Mouse (Mus musculus) neural tube, embryonic 15.5 days (tissue): Measurements from ENCODE around the gene A3galt2. TPM values are rescaled to one million over a fixed set of nuclear protein-coding genes. Genes with fewer than 3 reads are reported as not detected.
A peak's percentile ranks its signal among the peaks of the same experiment; 100 is the strongest.

Experiments
- ATAC-seq: fragments of 200-750 bp; cut with Nextera tagmentation; 2 replicates; pipeline ENCODE4 v1.8.0; 2017; ENCODE audit warnings: mild to moderate bottlenecking, moderate TSS enrichment, moderate library complexity; ENCODE audit not compliant: low FRiP score
- H3K27ac ChIP-seq: fragments of 300-500 bp; sonication (generic); replicated peaks from 2 replicates; pipeline ENCODE4 v1.5.1; 2015; ENCODE audit warnings: mild to moderate bottlenecking, inconsistent platforms
- H3K27me3 ChIP-seq: fragments of 300-500 bp; sonication (generic); replicated peaks from 2 replicates; pipeline ENCODE4 v1.6.1; 2015; ENCODE audit warnings: inconsistent platforms
- H3K36me3 ChIP-seq: fragments of 300-500 bp; sonication (generic); 2 replicates; pipeline ENCODE4 v1.6.1; 2015; ENCODE audit warnings: inconsistent platforms
- H3K4me1 ChIP-seq: fragments of 300-500 bp; sonication (generic); 2 replicates; pipeline ENCODE4 v1.6.1; 2015; ENCODE audit warnings: inconsistent platforms
- H3K4me2 ChIP-seq: fragments of 300-500 bp; sonication (generic); 2 replicates; pipeline ENCODE4 v1.6.1; 2015; ENCODE audit warnings: inconsistent platforms, mild to moderate bottlenecking, moderate library complexity
- H3K4me3 ChIP-seq: fragments of 300-500 bp; sonication (generic); replicated peaks from 2 replicates; pipeline ENCODE4 v1.5.1; 2015; ENCODE audit warnings: mild to moderate bottlenecking, inconsistent platforms
- H3K9ac ChIP-seq: fragments of 300-500 bp; sonication (generic); replicated peaks from 2 replicates; pipeline ENCODE4 v1.6.1; 2015; ENCODE audit warnings: mild to moderate bottlenecking, inconsistent platforms
- H3K9me3 ChIP-seq: fragments of 300-500 bp; sonication (generic); replicated peaks from 2 replicates; pipeline ENCODE4 v1.6.1; 2016; ENCODE audit warnings: inconsistent platforms
- WGBS: fragments of 180-500 bp; shearing (Covaris S2); methylation state at CpG from one replicate; pipeline ENCODE4 v1.1.7; 2015; ENCODE audit warnings: mixed read lengths; 5-methylcytosine and 5-hydroxymethylcytosine counted together
- polyA plus RNA-seq: library from polyadenylated mRNA; unstranded; fragments of >200 nt; fragmentation: Nextera tagmentation; extraction: Ambion mirVana; gene quantifications from 2 replicates; pipeline ENCODE4 v1.2.1, GENCODE M21; 2015

The A3galt2 gene
- polyA plus RNA-seq, 1 experiment from 2014 or later, result 0.41 TPM

DNA sequence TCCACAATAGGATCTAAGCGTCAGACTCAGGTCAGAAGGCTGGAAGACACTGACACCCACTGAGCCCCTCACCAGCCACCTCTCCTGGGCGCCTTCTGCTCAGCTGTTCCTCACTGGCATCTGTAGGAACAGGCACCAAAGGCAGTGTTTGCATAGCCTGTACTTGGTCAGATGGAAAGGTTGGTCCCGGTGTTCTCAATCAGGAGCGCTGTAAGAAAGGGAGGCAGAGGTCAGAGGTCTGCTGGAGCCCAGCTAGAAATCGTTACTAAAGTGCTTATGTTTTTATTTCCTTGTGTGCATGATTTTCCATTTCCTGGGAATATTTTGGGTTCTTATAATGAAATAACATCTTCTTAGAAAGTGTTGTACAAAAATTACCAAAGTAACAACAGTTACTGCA lies 13.3 kb upstream of the A3galt2 start:
- H3K27ac ChIP-seq, result 0 out of 2 replicates have a peak overlapping the region, but pooled peaks have one; percentile 4
- no peak overlapping the region for H3K4me2 ChIP-seq
- H3K36me3 ChIP-seq, result peaks cover 38% of the 10 kb centered on the region
- H3K27me3 ChIP-seq, result no peaks in the 10 kb centered on the region
- peaks cover 30% of the 10 kb centered on the region for H3K4me1 ChIP-seq
- no peaks in the 10 kb centered on the region for H3K9me3 ChIP-seq
- no peak for ATAC-seq
- WGBS, result 58% methylated on average over 5 of the region's 5 CpGs
- H3K9ac ChIP-seq, result no peak overlapping the region
- no peak overlapping the region for H3K4me3 ChIP-seq

DNA sequence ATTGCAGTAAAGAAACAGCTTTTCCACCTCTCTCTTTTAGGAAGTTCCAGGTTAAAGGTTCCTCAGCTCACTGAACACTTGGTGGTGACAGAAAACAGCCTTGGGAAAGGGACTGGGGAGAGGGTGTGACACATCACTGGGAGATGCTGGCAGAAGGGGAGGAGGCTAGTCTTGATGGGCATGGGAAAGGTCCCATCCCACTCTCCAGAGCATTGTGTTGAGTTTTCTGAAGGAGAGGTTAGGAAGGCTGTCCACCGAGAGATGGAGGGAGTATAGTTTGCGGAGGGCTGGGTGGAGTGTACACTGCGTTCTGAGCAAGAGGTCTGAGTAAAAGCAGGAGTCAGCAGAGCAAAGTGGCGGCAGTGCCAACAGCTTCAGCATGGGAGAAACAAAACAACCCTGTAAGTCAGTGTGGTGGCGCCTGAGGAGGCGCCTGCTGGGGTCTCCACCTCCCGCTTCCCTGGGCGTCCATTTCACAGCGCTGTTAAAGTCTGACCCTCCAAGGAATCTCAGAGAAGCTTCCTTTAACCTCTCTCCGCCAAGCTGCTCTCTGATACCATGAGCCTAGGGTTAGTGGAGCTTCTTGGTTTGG lies 12.7 kb upstream of the A3galt2 start:
- Histone ChIP-seq H3K36me3 (peaks cover 44% of the 10 kb centered on the region), H3K4me3 (no peak overlapping the region), H3K9ac (no peak overlapping the region), H3K27ac (peak overlapping the region; percentile 33; the same call in 1 of the 2 replicates), H3K27me3 (no peaks in the 10 kb centered on the region), H3K9me3 (no peaks in the 10 kb centered on the region), H3K4me2 (no peak overlapping the region), H3K4me1 (peaks cover 24% of the 10 kb centered on the region)
- 45% methylated on average over 10 of the region's 10 CpGs for WGBS
- ATAC-seq, result no peak

DNA sequence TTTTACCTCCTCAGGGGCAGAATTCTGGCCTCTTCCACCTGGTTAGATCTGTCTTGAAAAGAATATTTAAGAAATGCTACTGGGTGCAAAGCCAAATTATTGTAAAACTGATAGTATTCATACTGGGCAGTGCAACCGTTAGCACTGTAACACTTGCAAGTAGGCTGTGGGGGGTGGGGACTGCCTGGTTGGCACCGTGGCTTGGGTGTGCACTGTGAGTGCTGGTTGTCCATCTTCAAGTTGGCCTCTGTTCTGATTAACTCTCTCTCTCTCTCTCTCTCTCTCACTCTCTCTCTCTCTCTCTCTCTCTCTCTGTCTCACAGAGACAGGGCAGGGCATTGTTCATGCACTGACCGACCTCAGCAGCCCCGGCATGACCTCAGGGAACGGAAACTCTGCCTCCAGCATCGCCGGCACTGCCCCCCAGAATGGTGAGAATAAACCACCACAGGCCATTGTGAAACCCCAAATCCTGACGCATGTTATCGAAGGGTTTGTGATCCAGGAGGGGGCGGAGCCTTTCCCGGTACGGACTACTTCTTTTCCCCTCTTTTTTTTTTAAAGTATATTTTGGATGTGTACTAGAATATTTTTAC lies 12.0 kb upstream of the A3galt2 start:
- Histone ChIP-seq H3K4me2 (no peak overlapping the region), H3K4me1 (peaks cover 17% of the 10 kb centered on the region), H3K9ac (no peak overlapping the region), H3K4me3 (no peak overlapping the region), H3K9me3 (no peaks in the 10 kb centered on the region), H3K27ac (peak overlapping the region; percentile 33; the same call in 1 of the 2 replicates), H3K36me3 (peaks cover 50% of the 10 kb centered on the region), H3K27me3 (no peaks in the 10 kb centered on the region)
- no peak for ATAC-seq
- 73% methylated on average over 12 of the region's 12 CpGs for WGBS

DNA sequence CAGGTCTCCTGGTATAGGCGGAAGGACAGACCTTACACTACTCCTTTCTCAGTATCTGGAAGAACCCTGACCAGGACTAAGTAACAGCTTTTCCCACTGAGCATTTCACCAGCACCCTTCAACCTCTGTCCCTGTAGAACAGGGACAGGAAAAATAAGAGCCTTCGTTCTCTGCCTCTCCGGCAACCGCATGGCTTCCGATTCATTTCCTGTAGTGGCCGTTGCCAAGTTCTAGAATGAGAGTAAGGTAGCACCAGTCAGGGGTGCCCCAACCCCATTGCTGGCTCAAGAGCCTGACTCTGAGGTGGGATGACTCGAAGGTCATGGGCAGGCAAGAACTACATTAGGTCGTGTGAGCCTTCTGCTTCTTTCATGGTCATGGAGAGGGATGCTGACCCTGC lies 10.0 kb upstream of the A3galt2 start:
- Histone ChIP-seq H3K4me3 (no peak overlapping the region), H3K27ac (no peak overlapping the region), H3K36me3 (peaks cover 70% of the 10 kb centered on the region), H3K4me2 (no peak overlapping the region), H3K9ac (no peak overlapping the region), H3K9me3 (no peaks in the 10 kb centered on the region), H3K27me3 (no peaks in the 10 kb centered on the region), H3K4me1 (peaks cover 13% of the 10 kb centered on the region)
- no peak for ATAC-seq
- WGBS, result 93% methylated on average over 8 of the region's 8 CpGs

GRCm38 (mm10) chr4:128747614-128748270 lies 7.4 kb upstream of the A3galt2 start:
- Histone ChIP-seq H3K27me3 (no peaks in the 10 kb centered on the region), H3K4me3 (no peak overlapping the region), H3K36me3 (peaks cover 96% of the 10 kb centered on the region), H3K4me1 (peaks cover 4% of the 10 kb centered on the region), H3K9ac (no peak overlapping the region), H3K4me2 (no peak overlapping the region), H3K9me3 (no peaks in the 10 kb centered on the region), H3K27ac (no peak overlapping the region)
- no peak for ATAC-seq
- 72% methylated on average over 22 of the region's 22 CpGs for WGBS

- no peak for ATAC-seq
- WGBS, result 89% methylated on average over 7 of the region's 7 CpGs
These were observed 6.9 kb upstream of the A3galt2 start for GRCm38 (mm10) chr4:128748309-128748708.

DNA sequence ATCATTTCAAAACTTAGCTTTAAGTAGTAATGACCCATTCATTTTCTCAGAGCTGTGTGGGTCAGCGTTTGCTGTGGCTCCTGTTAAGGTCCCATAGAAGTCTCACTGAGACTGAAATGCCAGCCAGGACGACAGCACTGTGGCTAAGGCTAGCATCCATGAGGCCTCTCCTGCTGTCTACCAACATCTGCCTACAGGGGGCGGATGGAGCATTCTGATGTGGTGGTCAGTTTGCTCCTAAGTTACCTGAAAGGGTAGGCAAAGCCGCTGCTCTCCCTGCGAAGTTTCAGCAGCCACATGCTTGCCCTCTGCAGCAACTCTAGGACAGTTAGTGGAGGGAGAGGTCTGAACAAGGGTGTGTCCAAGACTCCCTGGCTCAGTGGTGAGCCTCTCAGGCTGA lies 4.2 kb upstream of the A3galt2 start:
- Histone ChIP-seq H3K4me2 (no peak overlapping the region), H3K27ac (no peak overlapping the region), H3K9ac (0 out of 2 replicates have a peak overlapping the region, but pooled peaks have one; percentile 7), H3K36me3 (peaks cover 80% of the 10 kb centered on the region), H3K4me1 (no peaks in the 10 kb centered on the region), H3K4me3 (no peak overlapping the region), H3K9me3 (no peaks in the 10 kb centered on the region), H3K27me3 (no peaks in the 10 kb centered on the region)
- no peak for ATAC-seq
- WGBS, result 71% methylated on average over 5 of the region's 5 CpGs

More at GRCm38 (mm10) chr4:128748309-128748708, 6.9 kb upstream of the A3galt2 start:
- H3K9me3 ChIP-seq, result no peaks in the 10 kb centered on the region
- H3K27me3 ChIP-seq, result no peaks in the 10 kb centered on the region
- H3K4me1 ChIP-seq, result no peaks in the 10 kb centered on the region
- H3K4me3 ChIP-seq, result no peak overlapping the region
- no peak overlapping the region for H3K4me2 ChIP-seq
- no peak overlapping the region for H3K9ac ChIP-seq
- H3K36me3 ChIP-seq, result peaks cover 97% of the 10 kb centered on the region
- H3K27ac ChIP-seq, result no peak overlapping the region

DNA sequence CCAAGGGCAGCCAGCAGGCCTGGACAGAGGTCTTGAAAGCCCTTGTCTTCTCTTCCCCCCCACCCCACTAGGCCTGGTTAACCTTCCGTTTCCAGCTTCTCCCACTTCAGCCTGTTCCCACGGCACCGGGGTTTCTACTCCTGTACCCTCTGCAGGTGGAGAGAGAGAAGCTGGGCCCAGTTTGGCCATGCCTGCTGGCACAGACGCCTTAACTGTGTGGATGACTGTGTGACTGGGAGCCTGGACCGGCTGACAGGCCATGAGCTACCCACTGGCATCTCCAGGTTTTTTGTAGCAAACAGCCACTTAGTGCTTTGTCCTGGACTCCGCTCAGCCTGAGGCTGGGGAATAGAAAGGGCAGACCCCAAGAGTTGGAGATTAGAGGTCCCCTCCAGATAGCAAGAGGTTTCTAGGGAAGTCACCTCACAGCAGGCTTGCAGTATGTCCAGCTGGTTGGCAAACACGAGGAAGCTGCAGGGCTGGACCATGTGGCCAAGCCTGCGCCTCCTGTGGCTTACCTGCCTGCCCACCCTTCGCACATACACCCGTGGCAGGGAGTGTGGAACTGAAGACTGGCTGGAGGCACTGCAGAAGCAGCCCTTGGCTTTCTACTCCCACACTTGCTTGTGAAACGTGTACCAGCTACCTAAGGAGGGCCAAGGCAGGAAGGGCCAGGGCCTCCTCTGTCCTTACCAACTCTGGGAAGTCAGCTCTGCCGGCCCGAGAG lies 3.0 kb upstream of the A3galt2 start:
- no peak overlapping the region for H3K9ac ChIP-seq
- no peaks in the 10 kb centered on the region for H3K4me1 ChIP-seq
- H3K36me3 ChIP-seq, result peaks cover 68% of the 10 kb centered on the region
- no peak overlapping the region for H3K4me3 ChIP-seq
- H3K4me2 ChIP-seq, result no peak overlapping the region
- no peaks in the 10 kb centered on the region for H3K9me3 ChIP-seq
- ATAC-seq, result no peak
- no peak overlapping the region for H3K27ac ChIP-seq
- H3K27me3 ChIP-seq, result no peaks in the 10 kb centered on the region
- 93% methylated on average over 13 of the region's 13 CpGs for WGBS

DNA sequence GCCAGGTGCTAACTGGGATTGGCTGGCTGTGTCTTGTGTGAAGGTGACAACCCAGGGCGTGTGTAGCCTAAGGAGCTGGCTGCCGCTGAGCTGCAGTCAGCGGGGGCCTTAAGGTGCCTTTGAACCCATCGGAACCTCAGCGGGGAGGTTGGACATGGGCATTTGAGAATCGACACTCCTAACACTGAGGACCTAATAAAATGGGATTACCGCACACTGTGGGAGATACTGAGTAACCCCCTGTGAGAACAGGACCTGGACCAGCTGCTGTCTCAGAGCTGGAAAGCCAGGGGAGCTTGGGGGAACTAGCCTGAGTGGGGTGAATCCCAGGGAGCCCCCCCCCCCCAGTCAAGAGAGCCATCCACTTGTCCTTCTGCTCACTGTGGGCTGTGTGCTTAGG lies 1.6 kb upstream of the A3galt2 start:
- no peak overlapping the region for H3K4me3 ChIP-seq
- no peak overlapping the region for H3K4me2 ChIP-seq
- no peaks in the 10 kb centered on the region for H3K9me3 ChIP-seq
- no peaks in the 10 kb centered on the region for H3K4me1 ChIP-seq
- WGBS, result 87% methylated on average over 7 of the region's 7 CpGs
- no peak overlapping the region for H3K27ac ChIP-seq
- ATAC-seq, result no peak
- H3K9ac ChIP-seq, result no peak overlapping the region
- no peaks in the 10 kb centered on the region for H3K27me3 ChIP-seq
- peaks cover 54% of the 10 kb centered on the region for H3K36me3 ChIP-seq

DNA sequence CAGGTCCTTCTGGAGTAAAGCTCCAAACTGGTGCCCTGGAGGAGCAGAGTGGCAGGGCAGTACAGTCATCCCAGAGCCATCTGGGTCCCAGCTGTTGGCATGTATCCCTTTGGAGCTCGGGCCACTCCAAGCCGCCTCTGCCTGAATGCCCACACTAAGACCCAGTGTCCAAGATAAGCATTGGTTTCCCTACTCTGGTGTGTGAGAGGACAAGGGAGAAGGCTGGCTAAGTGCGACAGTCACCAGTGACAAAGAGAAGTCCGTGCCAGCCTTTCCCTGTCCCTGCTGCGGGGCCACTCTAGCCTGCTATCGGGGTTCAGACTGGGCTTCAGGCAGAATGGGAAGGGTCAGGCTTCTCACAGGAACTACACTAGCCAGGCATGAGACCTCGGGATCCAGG lies 736 bp downstream of the A3galt2 start:
- WGBS, result 76% methylated on average over 7 of the region's 7 CpGs
- Histone ChIP-seq H3K4me3 (no peak overlapping the region), H3K9ac (no peak overlapping the region), H3K9me3 (no peaks in the 10 kb centered on the region), H3K27ac (0 out of 2 replicates have a peak overlapping the region, but pooled peaks have one; percentile 48), H3K27me3 (no peaks in the 10 kb centered on the region), H3K4me2 (no peak overlapping the region), H3K36me3 (peaks cover 31% of the 10 kb centered on the region), H3K4me1 (no peaks in the 10 kb centered on the region)
- ATAC-seq, result peak; percentile 22; the same call in 1 of the 2 replicates

- Histone ChIP-seq H3K4me3 (no peak overlapping the region), H3K9ac (no peak overlapping the region), H3K36me3 (peaks cover under 1% of the 10 kb centered on the region; the same call in 1 of the 2 replicates), H3K27ac (no peak overlapping the region), H3K4me2 (no peak overlapping the region), H3K27me3 (no peaks in the 10 kb centered on the region), H3K9me3 (0 out of 2 replicates have a peak, but pooled peaks cover 6% of the 10 kb centered on the region), H3K4me1 (no peaks in the 10 kb centered on the region)
- WGBS, result 84% methylated on average over 5 of the region's 5 CpGs
- no peak for ATAC-seq
These were observed 4.0 kb downstream of the A3galt2 start for GRCm38 (mm10) chr4:128759214-128759613.
